Mouse (Mus musculus) liver, postnatal 0 days (tissue): ENCODE data around the gene Slc25a4. TPM values are rescaled to one million over a fixed set of nuclear protein-coding genes. Genes with fewer than 3 reads are reported as not detected.
A peak's percentile ranks its signal among the peaks of the same experiment; 100 is the strongest.

Source experiments
- ATAC-seq: fragments of 200-750 bp; cut with Nextera tagmentation; 2 replicates; pipeline ENCODE4 v1.8.0; 2017; ENCODE audit warnings: mild to moderate bottlenecking, moderate library complexity
- DNase-seq: peaks from one replicate; pipeline ENCODE4 v3.0.0-alpha.2; 2016
- H3K27ac ChIP-seq: fragments of 300-500 bp; sonication (generic); 2 replicates; pipeline ENCODE4 v1.5.1; 2014; ENCODE audit warnings: antibody characterized with exemption, moderate library complexity, mild to moderate bottlenecking, low read depth
- H3K27me3 ChIP-seq: fragments of 300-500 bp; sonication (generic); 2 replicates; pipeline ENCODE4 v1.6.1; 2014; ENCODE audit warnings: low read length, control low read depth, mixed read lengths; ENCODE audit not compliant: insufficient read depth
- H3K36me3 ChIP-seq: fragments of 300-500 bp; sonication (generic); replicated peaks from 2 replicates; pipeline ENCODE4 v1.6.1; 2014; ENCODE audit warnings: mild to moderate bottlenecking, control low read depth, low read length, moderate library complexity, mixed read lengths; ENCODE audit not compliant: insufficient read depth
- H3K4me1 ChIP-seq: fragments of 300-500 bp; sonication (generic); 2 replicates; pipeline ENCODE4 v1.6.1; 2014; ENCODE audit warnings: antibody characterized with exemption, mild to moderate bottlenecking, control low read depth; ENCODE audit not compliant: insufficient read depth
- H3K4me2 ChIP-seq: fragments of 300-500 bp; sonication (generic); 2 replicates; pipeline ENCODE4 v1.6.1; 2014; ENCODE audit warnings: low read depth, mild to moderate bottlenecking, low read length, moderate library complexity, mixed read lengths
- H3K4me3 ChIP-seq: fragments of 300-500 bp; sonication (generic); 2 replicates; pipeline ENCODE4 v1.5.1; 2014; ENCODE audit warnings: low read depth, low read length
- H3K9ac ChIP-seq: fragments of 300-500 bp; sonication (generic); replicated peaks from 2 replicates; pipeline ENCODE4 v1.6.1; 2014; ENCODE audit warnings: mild to moderate bottlenecking, moderate library complexity
- H3K9me3 ChIP-seq: fragments of 300-500 bp; sonication (generic); 2 replicates; pipeline ENCODE4 v1.6.1; 2016; ENCODE audit warnings: mild to moderate bottlenecking, control low read depth, low read length, mixed read lengths
- CTCF ChIP-seq: sonication (generic); IDR thresholded peaks from 2 replicates; pipeline ENCODE4 v1.5.1; 2016; ENCODE audit warnings: antibody characterized with exemption, low read depth
- EP300 ChIP-seq: IDR thresholded peaks from 2 replicates; pipeline ENCODE4 v1.6.1; 2016; ENCODE audit warnings: antibody characterized with exemption, low read depth, mild to moderate bottlenecking
- WGBS: fragments of 180-500 bp; shearing (Covaris S2); extraction: QIAGEN DNeasy Blood & Tissue Kit; methylation state at CpG from one replicate; pipeline ENCODE4 v1.1.7; 2014; ENCODE audit not compliant: insufficient replicate concordance; 5-methylcytosine and 5-hydroxymethylcytosine counted together
- polyA plus RNA-seq: library from polyadenylated mRNA; unstranded; fragments of >200 nt; fragmentation: Nextera tagmentation; extraction: Ambion mirVana; gene quantifications from 2 replicates; pipeline ENCODE4 v1.2.1, GENCODE M21; 2015

Gene Slc25a4
- polyA plus RNA-seq, 1 experiment from 2014 or later, result 448 TPM

DNA sequence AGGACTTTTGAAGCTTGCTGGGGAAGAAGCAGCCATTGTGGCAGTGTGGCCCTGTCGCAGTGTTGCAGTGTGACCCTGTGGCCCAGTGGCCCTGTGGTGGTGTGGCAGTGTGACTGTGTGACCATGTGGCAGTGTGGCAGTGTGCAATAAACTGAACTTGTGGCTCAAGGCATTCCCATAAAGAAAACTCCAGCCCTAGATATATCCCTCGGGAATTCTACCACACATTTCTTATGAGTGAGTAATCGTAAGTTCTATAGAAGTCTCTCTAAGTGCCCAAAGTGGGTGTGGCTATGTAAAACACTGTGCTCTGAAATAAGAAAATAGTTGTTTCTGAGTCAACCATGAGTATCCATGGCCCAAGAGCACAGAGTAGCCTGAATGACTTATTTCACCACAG is 14.4 kb upstream of the Slc25a4 start:
- no peaks in the 10 kb centered on the region for H3K27me3 ChIP-seq
- H3K9ac ChIP-seq, result no peak overlapping the region
- H3K36me3 ChIP-seq, result no peaks in the 10 kb centered on the region
- H3K4me1 ChIP-seq, result no peaks in the 10 kb centered on the region
- DNase-seq (no peak), ATAC-seq (no peak)
- H3K4me2 ChIP-seq, result no peak overlapping the region
- H3K9me3 ChIP-seq, result no peaks in the 10 kb centered on the region
- WGBS, result 68% methylated on average over 3 of the region's 3 CpGs
- H3K4me3 ChIP-seq, result no peak overlapping the region
- TF ChIP-seq CTCF, result no peak
- TF ChIP-seq EP300, result no peak
- no peak overlapping the region for H3K27ac ChIP-seq

DNA sequence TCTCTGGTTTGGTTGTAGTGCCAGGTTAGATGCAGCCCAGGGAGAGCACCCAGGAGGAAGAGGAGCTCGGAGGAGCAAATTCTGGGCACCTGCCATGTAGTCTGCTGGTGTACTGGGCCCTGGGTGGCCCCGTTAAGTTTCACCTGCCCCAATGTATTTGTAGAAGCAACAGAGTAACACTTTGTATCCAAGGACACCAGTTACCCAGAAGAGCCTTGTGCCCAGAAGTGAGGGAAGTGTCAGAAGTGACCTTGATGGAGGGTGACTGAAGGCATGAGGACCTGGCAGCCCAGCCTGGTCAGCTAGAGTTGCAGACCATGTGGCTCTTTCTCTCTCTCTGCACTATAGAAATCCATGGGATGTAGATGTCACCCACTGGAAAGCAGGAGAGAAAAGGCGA is 9.5 kb upstream of the Slc25a4 start:
- no peak overlapping the region for H3K4me2 ChIP-seq
- no peak for DNase-seq
- ATAC-seq, result no peak
- H3K9ac ChIP-seq, result no peak overlapping the region
- H3K36me3 ChIP-seq, result no peaks in the 10 kb centered on the region
- no peak overlapping the region for H3K4me3 ChIP-seq
- no peaks in the 10 kb centered on the region for H3K27me3 ChIP-seq
- no peak for TF ChIP-seq CTCF
- no peak for TF ChIP-seq EP300
- H3K9me3 ChIP-seq, result no peaks in the 10 kb centered on the region
- H3K4me1 ChIP-seq, result 0 out of 2 replicates have a peak, but pooled peaks cover 5% of the 10 kb centered on the region
- no peak overlapping the region for H3K27ac ChIP-seq
- WGBS, result 61% methylated on average over 3 of the region's 3 CpGs

DNA sequence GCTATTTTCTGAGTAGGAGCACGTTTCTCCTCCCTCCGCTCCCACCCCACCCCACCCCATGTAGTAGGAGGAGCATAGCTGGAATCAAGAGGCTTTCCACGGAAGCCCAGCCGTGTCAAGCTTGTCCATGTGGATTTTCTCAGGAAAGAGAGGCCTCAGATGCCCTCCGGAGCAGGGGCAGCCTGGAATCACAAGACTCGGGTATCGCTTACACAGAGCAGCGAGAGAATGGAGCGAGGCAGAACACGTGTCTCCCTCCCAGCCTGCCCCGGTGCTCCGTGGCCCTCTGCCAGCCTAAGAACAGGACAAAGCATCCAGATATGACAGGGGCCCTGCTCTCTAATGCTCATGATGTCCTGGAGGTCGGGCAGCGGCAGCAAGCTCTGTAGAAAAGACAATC is 5.8 kb upstream of the Slc25a4 start:
- Histone ChIP-seq H3K4me1 (peaks cover 6% of the 10 kb centered on the region), H3K36me3 (no peaks in the 10 kb centered on the region), H3K4me2 (peak overlapping the region; percentile 71), H3K27me3 (no peaks in the 10 kb centered on the region), H3K9ac (peak overlapping the region; percentile 48; the same call in 1 of the 2 replicates), H3K9me3 (no peaks in the 10 kb centered on the region), H3K27ac (no peak overlapping the region), H3K4me3 (peak overlapping the region; percentile 36; the same call in 1 of the 2 replicates)
- WGBS, result 7% methylated on average over 14 of the region's 14 CpGs
- ATAC-seq (peak; percentile 56), DNase-seq (peak; percentile 60)
- TF ChIP-seq CTCF, result no peak
- TF ChIP-seq EP300, result no peak

GRCm38 (mm10) chr8:46213971-46214480 is 2.9 kb upstream of the Slc25a4 start:
- Histone ChIP-seq H3K4me2 (no peak overlapping the region), H3K9me3 (no peaks in the 10 kb centered on the region), H3K36me3 (peaks cover 6% of the 10 kb centered on the region), H3K27me3 (no peaks in the 10 kb centered on the region), H3K4me1 (peaks cover 21% of the 10 kb centered on the region), H3K4me3 (no peak overlapping the region), H3K9ac (no peak overlapping the region), H3K27ac (no peak overlapping the region)
- no peak for ATAC-seq
- DNase-seq, result no peak
- no peak for TF ChIP-seq CTCF
- TF ChIP-seq EP300, result no peak
- 75% methylated on average over 2 of the region's 2 CpGs for WGBS

DNA sequence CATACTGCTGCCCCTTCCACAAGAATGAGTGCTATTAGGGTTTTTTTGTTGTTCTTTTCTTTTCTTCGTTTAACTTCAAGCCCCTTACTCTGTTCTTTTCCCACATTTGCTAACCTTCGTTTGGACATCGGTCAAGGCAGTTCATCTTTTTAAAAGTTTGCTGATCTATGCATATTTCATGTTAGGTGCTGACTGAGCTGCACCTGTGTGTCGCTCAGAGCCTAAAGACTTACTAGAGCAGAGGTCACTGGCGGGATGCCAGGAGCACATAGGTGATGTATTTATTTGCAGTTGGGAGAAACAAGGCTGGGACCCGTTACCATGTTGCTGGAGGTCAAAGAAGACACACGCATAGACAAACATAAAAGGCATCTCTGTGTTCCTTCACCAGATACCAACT is 1.1 kb upstream of the Slc25a4 start:
- peak overlapping the region; percentile 94 for H3K9ac ChIP-seq
- peak; percentile 85 for DNase-seq
- H3K27ac ChIP-seq, result peak overlapping the region; percentile 93
- no peaks in the 10 kb centered on the region for H3K9me3 ChIP-seq
- no peak overlapping the region for H3K4me3 ChIP-seq
- ATAC-seq, result peak; percentile 76
- peaks cover 24% of the 10 kb centered on the region for H3K4me1 ChIP-seq
- no peaks in the 10 kb centered on the region for H3K27me3 ChIP-seq
- peak overlapping the region; percentile 79; the same call in 1 of the 2 replicates for H3K4me2 ChIP-seq
- TF ChIP-seq CTCF, result no peak
- TF ChIP-seq EP300, result peak; percentile 31; the same call in 1 of the 2 replicates
- WGBS, result 54% methylated on average over 7 of the region's 7 CpGs
- H3K36me3 ChIP-seq, result peaks cover 19% of the 10 kb centered on the region

- DNase-seq, result no peak
- H3K4me3 ChIP-seq, result peak overlapping the region; percentile 77
These were observed 557 bp upstream of the Slc25a4 start for GRCm38 (mm10) chr8:46211611-46212071.

More at GRCm38 (mm10) chr8:46211611-46212071, 557 bp upstream of the Slc25a4 start:
- Histone ChIP-seq H3K4me1 (peaks cover 19% of the 10 kb centered on the region), H3K9me3 (no peaks in the 10 kb centered on the region), H3K27ac (peak overlapping the region; percentile 93), H3K9ac (peak overlapping the region; percentile 94), H3K27me3 (no peaks in the 10 kb centered on the region), H3K4me2 (peak overlapping the region; percentile 79), H3K36me3 (peaks cover 23% of the 10 kb centered on the region)
- TF ChIP-seq EP300 (no peak), CTCF (no peak)
- no peak for ATAC-seq
- WGBS, result 21% methylated on average over 13 of the region's 13 CpGs
